Mouse (Mus musculus): ENCODE measurements around the gene Atp13a2. TPM values are rescaled to one million over a fixed set of nuclear protein-coding genes. Genes with fewer than 3 reads are reported as not detected.

Atp13a2 gene
- polyA plus RNA-seq, 1 experiment from 2014 or later: 219 TPM

Other genes with a start within 250 kb of the Atp13a2 start
- not detected in 3 replicates for gene Padi6, start 244.2 kb upstream of the Atp13a2 start, polyA plus RNA-seq (2018)
- gene Padi4, start 212.6 kb upstream of the Atp13a2 start, polyA plus RNA-seq (2018): 3.2 to 9.2 TPM (median 6.7 TPM) in 3 replicates
- gene Padi3, start 176.2 kb upstream of the Atp13a2 start, polyA plus RNA-seq (2018): 0.11 to 0.18 TPM (median 0.17 TPM) in 3 replicates
- gene Padi1, start 141.1 kb upstream of the Atp13a2 start, polyA plus RNA-seq (2018): not detected in 3 replicates
- gene Padi2, start 80.5 kb upstream of the Atp13a2 start, polyA plus RNA-seq (2018): 5.2 to 6.9 TPM (median 5.6 TPM) in 3 replicates
- 115 to 183 TPM (median 157 TPM) in 3 replicates for gene Sdhb, start 25.7 kb upstream of the Atp13a2 start, polyA plus RNA-seq (2018)
- not detected in 3 replicates for gene Mfap2, start 23.5 kb downstream of the Atp13a2 start, polyA plus RNA-seq (2018)
- 1.5 to 4.5 TPM (median 3.1 TPM) in 3 replicates for gene Crocc, start 73.7 kb downstream of the Atp13a2 start, polyA plus RNA-seq (2018)
- gene Necap2, start 91.5 kb downstream of the Atp13a2 start, polyA plus RNA-seq (2018): 143 to 205 TPM (median 159 TPM) in 3 replicates
- gene Spata21, start 101.5 kb downstream of the Atp13a2 start, polyA plus RNA-seq (2018): not detected in 3 replicates
- 80.7 to 108 TPM (median 104 TPM) in 3 replicates for gene Szrd1, start 152.9 kb downstream of the Atp13a2 start, polyA plus RNA-seq (2018)
- gene Fbxo42, start 161.0 kb downstream of the Atp13a2 start, polyA plus RNA-seq (2018): 11.6 to 18.7 TPM (median 16.1 TPM) in 3 replicates
- 0.22 to 1.3 TPM in 2 of 3 replicates, not detected in the other for gene Rsg1, start 227.1 kb downstream of the Atp13a2 start, polyA plus RNA-seq (2018)